Mouse (Mus musculus) forebrain, embryonic 11.5 days (tissue): ENCODE results near the gene Tcte1. TPM values are rescaled to one million over a fixed set of nuclear protein-coding genes. Genes with fewer than 3 reads are reported as not detected.
A peak's percentile ranks its signal among the peaks of the same experiment; 100 is the strongest.

Experiments used
- ATAC-seq: fragments of 200-750 bp; cut with Nextera tagmentation; replicated peaks from 2 replicates; pipeline ENCODE4 v1.8.0; 2017; ENCODE audit warnings: moderate TSS enrichment; ENCODE audit not compliant: low FRiP score
- DNase-seq: peaks from one replicate; pipeline ENCODE4 v3.0.0-alpha.2; 2017; ENCODE audit warnings: low spot score
- H3K27ac ChIP-seq: fragments of 300-500 bp; sonication (generic); 2 replicates; pipeline ENCODE4 v1.5.1; 2014; ENCODE audit warnings: low read depth, low read length
- H3K27me3 ChIP-seq: fragments of 300-500 bp; sonication (generic); 2 replicates; pipeline ENCODE4 v1.6.1; 2014; ENCODE audit warnings: mild to moderate bottlenecking, low read length, mixed read lengths; ENCODE audit not compliant: control insufficient read depth, insufficient read depth
- H3K36me3 ChIP-seq: fragments of 300-500 bp; sonication (generic); 2 replicates; pipeline ENCODE4 v1.6.1; 2014; ENCODE audit warnings: mild to moderate bottlenecking, low read length, moderate library complexity, mixed read lengths; ENCODE audit not compliant: control insufficient read depth, insufficient read depth
- H3K4me1 ChIP-seq: fragments of 300-500 bp; sonication (generic); replicated peaks from 2 replicates; pipeline ENCODE4 v1.6.1; 2014; ENCODE audit warnings: low read length, mixed read lengths; ENCODE audit not compliant: control insufficient read depth, insufficient read depth
- H3K4me2 ChIP-seq: fragments of 300-500 bp; sonication (generic); 2 replicates; pipeline ENCODE4 v1.6.1; 2014; ENCODE audit warnings: low read depth, mild to moderate bottlenecking, low read length, moderate library complexity, mixed read lengths; ENCODE audit not compliant: severe bottlenecking
- H3K4me3 ChIP-seq: fragments of 300-500 bp; sonication (generic); 2 replicates; pipeline ENCODE4 v1.5.1; 2014; ENCODE audit warnings: low read depth, low read length
- H3K9ac ChIP-seq: fragments of 300-500 bp; sonication (generic); 2 replicates; pipeline ENCODE4 v1.6.1; 2014; ENCODE audit warnings: low read length
- H3K9me3 ChIP-seq: fragments of 300-500 bp; sonication (generic); 2 replicates; pipeline ENCODE4 v1.6.1; 2016; ENCODE audit warnings: low read length, mixed read lengths; ENCODE audit not compliant: control insufficient read depth
- WGBS: fragments of 180-500 bp; shearing (Covaris S2); extraction: QIAGEN DNeasy Blood & Tissue Kit; methylation state at CpG from one replicate; pipeline ENCODE4 v1.1.7; 2014; 5-methylcytosine and 5-hydroxymethylcytosine counted together
- polyA plus RNA-seq: library from polyadenylated mRNA; unstranded; fragments of >200 nt; fragmentation: Nextera tagmentation; extraction: Ambion mirVana; gene quantifications from 2 replicates; pipeline ENCODE4 v1.2.1, GENCODE M21; 2014

The Tcte1 gene
- polyA plus RNA-seq, 1 experiment from 2014 or later: 0.95 TPM

- no peak for ATAC-seq
- H3K4me1 ChIP-seq: peaks cover 5% of the 10 kb centered on the region; the same call in 1 of the 2 replicates
- H3K27ac ChIP-seq: no peak overlapping the region
- H3K4me2 ChIP-seq: no peak overlapping the region
- H3K4me3 ChIP-seq: no peak overlapping the region
- DNase-seq: peak; percentile 41
- H3K9me3 ChIP-seq: no peaks in the 10 kb centered on the region
- H3K9ac ChIP-seq: no peak overlapping the region
- peaks cover 13% of the 10 kb centered on the region for H3K27me3 ChIP-seq
- H3K36me3 ChIP-seq: no peaks in the 10 kb centered on the region
- 80% methylated on average over 6 of the region's 6 CpGs for WGBS
Measured at GRCm38 (mm10) chr17:45590410-45590809, 67.2 kb downstream of the Tcte1 start.

GRCm38 (mm10) chr17:45591701-45592605 is 68.7 kb downstream of the Tcte1 start:
- Histone ChIP-seq H3K27me3 (peaks cover 19% of the 10 kb centered on the region), H3K4me1 (peaks cover 14% of the 10 kb centered on the region), H3K4me2 (no peak overlapping the region), H3K27ac (no peak overlapping the region), H3K4me3 (no peak overlapping the region), H3K9me3 (no peaks in the 10 kb centered on the region), H3K9ac (no peak overlapping the region; the same call in 1 of the 2 replicates), H3K36me3 (no peaks in the 10 kb centered on the region)
- ATAC-seq (no peak), DNase-seq (no peak)
- 56% methylated on average over 16 of the region's 16 CpGs for WGBS

Other genes with a start within 250 kb of the Tcte1 start
- 85.3 and 88.3 TPM in 2 replicates for gene Cdc5l, start 89.7 kb upstream of the Tcte1 start, polyA plus RNA-seq
- gene Spats1, start 48.0 kb upstream of the Tcte1 start, polyA plus RNA-seq: 1.0 and 1.2 TPM in 2 replicates
- 24.6 and 25.2 TPM in 2 replicates for gene Aars2, start 16.6 kb upstream of the Tcte1 start, polyA plus RNA-seq
- gene Tmem151b, start 26.2 kb downstream of the Tcte1 start, polyA plus RNA-seq: 8.2 and 9.1 TPM in 2 replicates
- gene Nfkbie, start 32.3 kb downstream of the Tcte1 start, polyA plus RNA-seq: 5.9 and 6.0 TPM in 2 replicates
- 103 and 105 TPM in 2 replicates for gene Slc35b2, start 40.4 kb downstream of the Tcte1 start, polyA plus RNA-seq
- 1,787 and 1,872 TPM in 2 replicates for gene Hsp90ab1, start 49.8 kb downstream of the Tcte1 start, polyA plus RNA-seq
- 56.7 TPM in 2 replicates for gene Slc29a1, start 76.2 kb downstream of the Tcte1 start, polyA plus RNA-seq
- gene Mymx, start 78.7 kb downstream of the Tcte1 start, polyA plus RNA-seq: not detected in 2 replicates
- gene Capn11, start 135.9 kb downstream of the Tcte1 start, polyA plus RNA-seq: 0.44 and 0.69 TPM in 2 replicates
- gene Mrpl14, start 162.9 kb downstream of the Tcte1 start, polyA plus RNA-seq: 107 and 108 TPM in 2 replicates
- gene Tmem63b, start 163.5 kb downstream of the Tcte1 start, polyA plus RNA-seq: 49.8 and 54.5 TPM in 2 replicates
- 0.55 and 0.99 TPM in 2 replicates for gene 1600014C23Rik, start 210.4 kb downstream of the Tcte1 start, polyA plus RNA-seq